Comparison of ENCODE assay signal across 8 mouse cellular contexts in genomic region chr17:88629931-88630553, GRCm38 (mm10). TPM values are rescaled to one million over a fixed set of nuclear protein-coding genes. Genes with fewer than 3 reads are reported as not detected.
DNase-seq lines count a peak whose midpoint lies in the region; ATAC-seq and TF ChIP-seq lines count a peak whose summit lies in the region.

No protein-coding gene starts in this region.

- no peaks in the 10 kb centered on the region for H3K9me3 ChIP-seq in hindbrain, postnatal 0 days (ENCODE audit: low read length)
- H3K9me3 ChIP-seq in liver, postnatal 0 days (ENCODE audit: low read length), result no peaks in the 10 kb centered on the region

- TF ChIP-seq POLR2A in spleen, adult 2 months (IDR thresholded peaks at IDR 0.05; ENCODE audit: low read depth, low read length), result no peak

- intact Hi-C loops in gastrocnemius, postnatal 14 days (cut with DNase I; ENCODE audit: low total_unique reads), result no loop called here

- no peak for DNase-seq in spleen, adult 2 months (ENCODE audit: low read depth in 1 of 2, low spot score in 2 of 2)
- DNase-seq in spleen, postnatal 14 days (ENCODE audit: low spot score in 2 of 2), result no peak
- DNase-seq in gastrocnemius, postnatal 14 days, result peak; percentile 33
- DNase-seq in hindbrain, postnatal 0 days (ENCODE audit: low spot score), result peak; percentile 50
- DNase-seq in liver, postnatal 0 days, result no peak
- peak; percentile 73 for DNase-seq in ovary, adult 18-20 months (ENCODE audit: low spot score)
- no peak for DNase-seq in T-cell, adult 2 months (ENCODE audit: low spot score)
- DNase-seq in right cerebral cortex, postnatal 25 days, result no peak

- TF ChIP-seq EP300 in liver, postnatal 0 days (IDR thresholded peaks at IDR 0.05; ENCODE audit: low read depth), result no peak

- no peaks in the 10 kb centered on the region for H3K36me3 ChIP-seq in spleen, adult 2 months (ENCODE audit: control insufficient read depth, insufficient read depth, low read length)
- H3K36me3 ChIP-seq in hindbrain, postnatal 0 days (ENCODE audit: insufficient read depth, low read length), result no peaks in the 10 kb centered on the region
- no peaks in the 10 kb centered on the region for H3K36me3 ChIP-seq in liver, postnatal 0 days (replicated peaks; ENCODE audit: insufficient read depth, low read length)

- 0 out of 2 replicates have a peak overlapping the region, but pooled peaks have one; percentile 17 for H3K9ac ChIP-seq in hindbrain, postnatal 0 days (replicated peaks; ENCODE audit: low read length)
- H3K9ac ChIP-seq in liver, postnatal 0 days (replicated peaks), result no peak overlapping the region

- TF ChIP-seq CTCF in spleen, adult 2 months (IDR thresholded peaks at IDR 0.05; ENCODE audit: extremely low read depth, insufficient read depth, insufficient read length, insufficient replicate concordance), result no peak
- peak; percentile 35; the same call in 1 of the 2 replicates for TF ChIP-seq CTCF in hindbrain, postnatal 0 days (IDR thresholded peaks at IDR 0.05; ENCODE audit: low read depth)
- TF ChIP-seq CTCF in liver, postnatal 0 days (IDR thresholded peaks at IDR 0.05; ENCODE audit: low read depth), result no peak

- ATAC-seq in hindbrain, postnatal 0 days, result peak; percentile 65
- no peak for ATAC-seq in liver, postnatal 0 days

- no peaks in the 10 kb centered on the region for H3K27me3 ChIP-seq in spleen, adult 2 months (ENCODE audit: control insufficient read depth, insufficient read depth, low read length)
- H3K27me3 ChIP-seq in hindbrain, postnatal 0 days (ENCODE audit: insufficient read depth, low read length), result no peaks in the 10 kb centered on the region
- no peaks in the 10 kb centered on the region for H3K27me3 ChIP-seq in liver, postnatal 0 days (ENCODE audit: insufficient read depth, low read length)

- H3K4me1 ChIP-seq in spleen, adult 2 months (ENCODE audit: control insufficient read depth, insufficient read depth, insufficient read length), result no peaks in the 10 kb centered on the region
- H3K4me1 ChIP-seq in hindbrain, postnatal 0 days (ENCODE audit: insufficient read depth, low read length), result peaks cover 4% of the 10 kb centered on the region
- H3K4me1 ChIP-seq in liver, postnatal 0 days (ENCODE audit: insufficient read depth), result peaks cover 3% of the 10 kb centered on the region; the same call in 1 of the 2 replicates

- 84% methylated on average over 11 of the region's 11 CpGs for WGBS in spleen, adult 2 months
- 20% methylated on average over 11 of the region's 11 CpGs for WGBS in hindbrain, postnatal 0 days
- 61% methylated on average over 11 of the region's 11 CpGs for WGBS in liver, postnatal 0 days (ENCODE audit: insufficient replicate concordance)

- no peak overlapping the region for H3K4me2 ChIP-seq in hindbrain, postnatal 0 days (ENCODE audit: low read depth, low read length)
- peak overlapping the region; percentile 15; the same call in 1 of the 2 replicates for H3K4me2 ChIP-seq in liver, postnatal 0 days (ENCODE audit: low read depth, low read length)

- no peak overlapping the region for H3K4me3 ChIP-seq in spleen, adult 2 months (ENCODE audit: extremely low read depth, insufficient read depth, insufficient read length)
- no peak overlapping the region for H3K4me3 ChIP-seq in hindbrain, postnatal 0 days (ENCODE audit: low read length)
- H3K4me3 ChIP-seq in liver, postnatal 0 days (ENCODE audit: low read depth, low read length), result no peak overlapping the region

- H3K27ac ChIP-seq in spleen, adult 2 months (ENCODE audit: insufficient read depth, low read length), result peak overlapping the region; percentile 42; the same call in 1 of the 2 replicates
- H3K27ac ChIP-seq in hindbrain, postnatal 0 days, result peak overlapping the region; percentile 55
- peak overlapping the region; percentile 68 for H3K27ac ChIP-seq in liver, postnatal 0 days (ENCODE audit: low read depth)

RNA-seq across cellular contexts. Expression of gene Ston1, which starts 32.6 kb away (rescaled TPM):
- 7.4 and 9.3 TPM in 2 replicates for polyA plus RNA-seq in spleen, adult 2 months (2012; rRNA removed)
- total RNA-seq in gastrocnemius, postnatal 14 days (2021), result 10 to 100 TPM; 18.5 to 18.9 TPM
- total RNA-seq in hindbrain, postnatal 0 days (2014; rRNA removed), result 2.5 and 2.9 TPM in 2 replicates
- 1.6 and 1.8 TPM in 2 replicates for polyA plus RNA-seq in hindbrain, postnatal 0 days (2015; fragmentation: Nextera tagmentation; extraction: Ambion mirVana)
- 0.70 and 0.99 TPM in 2 replicates for polyA plus RNA-seq in liver, postnatal 0 days (2015; fragmentation: Nextera tagmentation; extraction: Ambion mirVana)

RNA-seq across cellular contexts. Expression of gene Gtf2a1l, which starts 38.4 kb away (rescaled TPM):
- not detected in 2 replicates for polyA plus RNA-seq in spleen, adult 2 months (2012; rRNA removed)
- not detected for total RNA-seq in gastrocnemius, postnatal 14 days (2021)
- total RNA-seq in hindbrain, postnatal 0 days (2014; rRNA removed), result not detected in 2 replicates
- 0.38 and 0.53 TPM in 2 replicates for polyA plus RNA-seq in hindbrain, postnatal 0 days (2015; fragmentation: Nextera tagmentation; extraction: Ambion mirVana)
- not detected in 2 replicates for polyA plus RNA-seq in liver, postnatal 0 days (2015; fragmentation: Nextera tagmentation; extraction: Ambion mirVana)

Comparison
In these comparisons a context has a peak if more than half of its experiments do, and no peak if none do; other contexts are left out.
1. DNase-seq: peak in gastrocnemius, postnatal 14 days (single experiment), hindbrain, postnatal 0 days (single experiment) and ovary, adult 18-20 months (single experiment); none in spleen, adult 2 months (0 of 2), spleen, postnatal 14 days (0 of 2), liver, postnatal 0 days (single experiment), T-cell, adult 2 months (single experiment) and right cerebral cortex, postnatal 25 days (single experiment).
2. Peak in every context shown above with its lines, with median percentiles within 50 percentile points of each other: H3K27ac ChIP-seq.